Mouse (Mus musculus): ENCODE data around the gene Sh3bgrl3. TPM values are rescaled to one million over a fixed set of nuclear protein-coding genes. Genes with fewer than 3 reads are reported as not detected.
"Not testable (repeated sequence)": the region's sequence is repeated elsewhere in the genome, so short reads cannot be mapped to it uniquely, and the experiment has no call there.

The Sh3bgrl3 gene
- total RNA-seq (2018; cell fraction: chromatin; rRNA removed): 100 to 1,000 TPM in 1 of 26 experiments, 10 to 100 TPM in 25; 12.2 to 104 (median 43.8) TPM
- total RNA-seq (2018; cell fraction: cytosol; rRNA removed): 1,000 to 10,000 TPM in 13 of 26 experiments, 100 to 1,000 TPM in 13; 834 to 1,250 (median 980) TPM
- total RNA-seq (2018; cell fraction: nucleus; rRNA removed): 100 to 1,000 TPM in 20 of 26 experiments, 10 to 100 TPM in 6; 36.3 to 257 (median 152) TPM
- 849 to 1,117 TPM (median 993 TPM) in 3 replicates for polyA plus RNA-seq (2018)

DNA sequence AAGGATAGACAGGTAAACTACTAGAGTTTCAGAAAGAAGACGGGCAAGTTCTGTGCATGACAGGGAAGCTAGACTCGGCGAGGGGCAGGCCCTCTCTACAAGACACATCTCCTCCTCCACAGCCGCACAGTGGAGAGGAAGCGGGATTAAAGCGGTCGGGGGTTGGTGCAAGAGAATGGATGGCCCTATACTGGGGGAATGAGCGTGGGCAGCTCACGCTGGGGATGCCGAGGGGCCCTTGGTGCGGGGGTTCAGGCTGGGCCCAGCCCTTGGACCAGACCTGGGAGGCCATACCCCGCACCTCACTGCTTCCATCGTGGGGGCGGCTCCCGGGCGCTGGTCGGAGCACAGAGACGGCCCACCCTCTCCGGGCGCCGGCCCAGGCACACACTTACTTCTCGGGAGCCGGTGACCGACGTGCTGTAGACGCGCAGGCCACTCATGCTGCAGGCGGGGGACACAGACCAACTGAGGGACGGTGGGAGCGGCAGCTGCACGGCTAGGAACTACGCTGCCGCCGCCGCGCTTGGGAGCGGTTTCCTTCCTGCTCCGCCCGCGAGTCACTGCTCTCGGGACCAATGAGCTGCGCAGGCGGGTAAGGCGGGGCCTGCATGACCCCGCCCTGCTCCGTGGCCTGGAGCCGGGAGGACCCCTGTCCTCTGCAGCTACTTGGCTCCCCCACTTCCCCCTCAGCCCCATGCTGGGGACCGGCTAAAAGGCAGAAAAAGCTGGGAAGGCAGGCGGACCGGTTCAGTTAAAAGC, at the start of gene Sh3bgrl3:
Sh3bgrl3 (minus strand) TSS at position 569 of the 762 bp plus-strand sequence.
- no peaks in the 10 kb centered on the region for H3K36me3 ChIP-seq (ENCODE audit: inconsistent target)
- H3K4me3 ChIP-seq (ENCODE audit: inconsistent target): peak within 1 kb of the TSS; percentile 82
- peak within 1 kb of the TSS; percentile 93 for H3K27ac ChIP-seq
- under 1% methylated on average over 50 of the region's 50 CpGs for WGBS (ENCODE audit: missing documents)
- peaks cover 36% of the 10 kb centered on the region for H3K79me2 ChIP-seq (ENCODE audit: inconsistent target)

- peaks cover 41% of the 10 kb centered on the region for H3K79me2 ChIP-seq (ENCODE audit: inconsistent target)
- H3K4me3 ChIP-seq (ENCODE audit: inconsistent target): no peak overlapping the region
- H3K36me3 ChIP-seq (ENCODE audit: inconsistent target): no peaks in the 10 kb centered on the region
- no peak overlapping the region for H3K27ac ChIP-seq
- 95% methylated on average over 2 of the region's 3 CpGs for WGBS (ENCODE audit: missing documents)
These were observed 43.8 kb upstream of the Sh3bgrl3 start for GRCm38 (mm10) chr4:134172391-134172790.

- Histone ChIP-seq H3K27ac (no peak overlapping the region), H3K36me3 (ENCODE audit: inconsistent target) (no peaks in the 10 kb centered on the region), H3K4me3 (ENCODE audit: inconsistent target) (no peak overlapping the region), H3K79me2 (ENCODE audit: inconsistent target) (no peaks in the 10 kb centered on the region)
- WGBS (ENCODE audit: missing documents): 94% methylated on average over 3 of the region's 3 CpGs
These were observed 38.3 kb upstream of the Sh3bgrl3 start for GRCm38 (mm10) chr4:134166906-134167305.

DNA sequence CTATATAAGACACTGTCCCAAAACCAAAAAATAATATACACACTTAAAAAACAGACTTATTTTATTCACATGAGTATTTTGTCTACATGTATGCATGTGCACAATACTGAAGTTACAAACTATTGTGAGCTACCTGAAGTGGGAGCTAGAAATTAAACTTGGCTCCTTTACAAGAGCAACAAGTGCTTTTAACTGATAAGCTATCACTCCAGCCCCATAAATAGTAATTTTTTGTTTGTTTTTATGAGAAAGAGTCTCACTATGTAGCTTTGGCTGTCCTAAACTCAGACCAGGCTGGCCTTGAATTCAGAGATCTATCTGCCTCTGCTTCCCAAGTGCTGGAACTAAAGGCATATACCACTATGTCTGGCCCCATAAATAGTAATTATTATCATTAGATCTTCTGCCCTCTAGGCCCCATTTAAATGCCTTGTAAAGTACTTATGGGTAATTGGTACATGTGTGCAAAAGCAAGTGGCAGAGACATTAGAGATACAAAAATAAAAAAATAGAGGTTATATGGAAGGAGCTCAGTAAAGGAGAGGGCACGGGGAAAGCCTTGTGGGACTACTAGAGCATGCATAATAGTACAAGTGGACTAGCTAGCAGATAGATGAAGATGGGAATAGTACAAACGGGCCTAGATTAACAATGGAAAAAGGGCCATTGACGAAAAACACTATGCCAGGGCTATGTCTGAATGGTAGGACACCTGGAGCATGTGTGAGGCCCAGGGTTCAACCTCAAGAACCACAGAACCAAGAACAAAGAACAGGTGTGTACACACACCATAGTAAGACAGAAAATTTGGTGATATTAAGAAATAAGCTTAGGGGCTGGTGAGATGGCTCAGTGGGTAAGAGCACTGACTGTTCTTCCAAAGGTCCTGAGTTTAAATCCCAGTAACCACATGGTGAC, 37.2 kb upstream of the Sh3bgrl3 start:
- 78% methylated on average over 3 of the region's 3 CpGs for WGBS (ENCODE audit: missing documents)
- H3K27ac ChIP-seq: peak overlapping the region; percentile 65; the same call in 1 of the 2 replicates

DNA sequence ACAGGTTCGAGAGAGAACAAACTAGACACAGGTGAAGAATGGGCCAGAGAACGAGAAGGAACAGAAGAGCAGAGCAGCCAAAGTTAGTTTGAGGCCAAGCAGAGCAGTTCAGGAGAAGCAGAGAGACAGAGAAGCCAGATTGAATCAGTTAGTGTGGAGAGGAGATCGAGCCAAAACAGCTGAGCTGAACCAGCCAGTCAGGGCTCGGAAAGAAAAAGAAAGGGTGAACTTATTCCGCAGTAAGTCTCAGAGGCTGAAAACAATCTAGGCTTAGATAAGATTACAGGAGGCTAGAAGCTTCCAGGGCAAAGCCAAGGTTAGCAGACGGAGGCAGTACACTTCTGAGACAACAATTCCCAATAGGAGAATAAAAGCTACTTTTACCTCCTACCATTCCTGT, 36.4 kb upstream of the Sh3bgrl3 start:
- peak overlapping the region; percentile 65 for H3K27ac ChIP-seq
- H3K79me2 ChIP-seq (ENCODE audit: inconsistent target): no peaks in the 10 kb centered on the region
- 48% methylated on average over 6 of the region's 6 CpGs for WGBS (ENCODE audit: missing documents)
- H3K4me3 ChIP-seq (ENCODE audit: inconsistent target): no peak overlapping the region; the same call in 1 of the 2 replicates
- H3K36me3 ChIP-seq (ENCODE audit: inconsistent target): no peaks in the 10 kb centered on the region

More for the DNA sequence above, 37.2 kb upstream of the Sh3bgrl3 start:
- Histone ChIP-seq H3K79me2 (ENCODE audit: inconsistent target) (no peaks in the 10 kb centered on the region), H3K4me3 (ENCODE audit: inconsistent target) (no peak overlapping the region), H3K36me3 (ENCODE audit: inconsistent target) (no peaks in the 10 kb centered on the region)

DNA sequence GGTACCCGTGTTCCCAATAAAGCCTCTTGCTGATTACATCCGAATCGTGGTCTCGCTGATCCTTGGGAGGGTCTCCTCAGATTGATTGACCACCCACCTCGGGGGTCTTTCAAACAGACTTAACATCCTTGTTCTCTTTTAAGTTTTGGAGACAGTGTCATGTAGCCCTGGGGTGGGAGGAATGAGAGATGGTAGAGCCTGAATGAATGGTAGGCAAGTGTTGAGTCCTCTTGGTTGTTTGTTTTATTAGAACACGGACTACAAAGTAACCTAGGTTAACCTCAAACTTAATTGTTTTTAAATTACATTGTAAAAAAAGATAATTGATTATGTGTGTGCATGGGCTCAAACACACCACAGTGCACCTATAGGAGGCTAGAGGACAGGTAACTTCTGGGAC, 36.0 kb upstream of the Sh3bgrl3 start:
- 40% methylated on average over 2 of the region's 6 CpGs for WGBS (ENCODE audit: missing documents)
- Histone ChIP-seq H3K4me3 (ENCODE audit: inconsistent target) (peak overlapping the region; percentile 0; the same call in 1 of the 2 replicates), H3K79me2 (ENCODE audit: inconsistent target) (no peaks in the 10 kb centered on the region), H3K27ac (peak overlapping the region; percentile 65), H3K36me3 (ENCODE audit: inconsistent target) (no peaks in the 10 kb centered on the region)

DNA sequence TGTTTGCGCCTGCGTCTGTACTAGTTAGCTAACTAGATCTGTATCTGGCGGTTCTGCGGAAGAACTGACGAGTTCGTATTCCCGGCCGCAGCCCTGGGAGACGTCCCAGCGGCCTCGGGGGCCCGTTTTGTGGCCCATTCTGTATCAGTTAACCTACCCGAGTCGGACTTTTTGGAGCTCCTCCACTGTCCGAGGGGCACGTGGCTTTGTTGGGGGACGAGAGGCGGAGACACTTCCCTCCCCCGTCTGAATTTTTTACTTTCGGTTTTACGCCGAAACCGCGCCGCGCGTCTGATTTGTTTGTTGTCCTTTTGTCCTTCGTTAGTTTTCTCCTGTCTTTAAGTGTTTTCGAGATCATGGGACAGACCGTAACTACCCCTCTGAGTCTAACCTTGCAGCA, 31.5 kb upstream of the Sh3bgrl3 start:
- Histone ChIP-seq H3K4me3 (ENCODE audit: inconsistent target) (peak overlapping the region; percentile 40), H3K27ac (peak overlapping the region; percentile 73)
- H3K36me3 ChIP-seq (ENCODE audit: inconsistent target); H3K79me2 ChIP-seq (ENCODE audit: inconsistent target): not testable (repeated sequence)
- 28% methylated on average over 16 of the region's 30 CpGs for WGBS (ENCODE audit: missing documents)

DNA sequence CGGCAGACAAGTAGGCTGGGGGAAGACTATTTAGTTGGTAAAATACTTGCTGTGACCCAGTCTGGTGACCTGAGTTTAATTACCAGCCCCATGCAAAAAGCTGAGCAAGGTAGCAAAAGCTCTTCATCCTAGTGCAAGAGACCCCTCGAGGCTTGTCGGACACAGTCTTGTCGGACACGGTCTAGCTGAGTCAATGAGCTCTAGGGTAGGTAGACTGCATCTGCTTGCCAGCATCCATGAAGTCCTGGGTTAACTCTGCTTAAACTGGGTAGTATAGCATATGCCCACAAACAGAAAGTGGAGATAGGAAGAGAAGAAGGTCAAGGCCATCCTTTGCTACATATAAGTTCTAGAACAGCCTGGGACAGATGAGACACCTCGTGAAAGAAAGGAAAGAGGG, 30.2 kb upstream of the Sh3bgrl3 start:
- WGBS (ENCODE audit: missing documents): 75% methylated on average over 6 of the region's 6 CpGs
- Histone ChIP-seq H3K4me3 (ENCODE audit: inconsistent target) (no peak overlapping the region), H3K79me2 (ENCODE audit: inconsistent target) (no peaks in the 10 kb centered on the region), H3K27ac (peak overlapping the region; percentile 75), H3K36me3 (ENCODE audit: inconsistent target) (no peaks in the 10 kb centered on the region)

GRCm38 (mm10) chr4:134157558-134157957, 29.0 kb upstream of the Sh3bgrl3 start:
- H3K79me2 ChIP-seq (ENCODE audit: inconsistent target): no peaks in the 10 kb centered on the region
- H3K4me3 ChIP-seq (ENCODE audit: inconsistent target): no peak overlapping the region
- H3K36me3 ChIP-seq (ENCODE audit: inconsistent target): no peaks in the 10 kb centered on the region
- 94% methylated on average over 2 of the region's 2 CpGs for WGBS (ENCODE audit: missing documents)
- no peak overlapping the region for H3K27ac ChIP-seq

GRCm38 (mm10) chr4:134156744-134157143, 28.2 kb upstream of the Sh3bgrl3 start:
- WGBS (ENCODE audit: missing documents): 86% methylated on average over 8 of the region's 8 CpGs
- Histone ChIP-seq H3K27ac (no peak overlapping the region), H3K4me3 (ENCODE audit: inconsistent target) (no peak overlapping the region), H3K79me2 (ENCODE audit: inconsistent target) (no peaks in the 10 kb centered on the region), H3K36me3 (ENCODE audit: inconsistent target) (no peaks in the 10 kb centered on the region)

- H3K27ac ChIP-seq: no peak overlapping the region
- H3K4me3 ChIP-seq (ENCODE audit: inconsistent target): no peak overlapping the region
- WGBS (ENCODE audit: missing documents): 90% methylated on average over 10 of the region's 10 CpGs
- no peaks in the 10 kb centered on the region for H3K79me2 ChIP-seq (ENCODE audit: inconsistent target)
- no peaks in the 10 kb centered on the region for H3K36me3 ChIP-seq (ENCODE audit: inconsistent target)
These were observed 27.4 kb upstream of the Sh3bgrl3 start for GRCm38 (mm10) chr4:134155961-134156465.

- 96% methylated on average over 5 of the region's 6 CpGs for WGBS (ENCODE audit: missing documents)
- Histone ChIP-seq H3K27ac (no peak overlapping the region), H3K79me2 (ENCODE audit: inconsistent target) (no peaks in the 10 kb centered on the region), H3K36me3 (ENCODE audit: inconsistent target) (no peaks in the 10 kb centered on the region), H3K4me3 (ENCODE audit: inconsistent target) (no peak overlapping the region)
These were observed 26.9 kb upstream of the Sh3bgrl3 start for GRCm38 (mm10) chr4:134155531-134155930.

- Histone ChIP-seq H3K79me2 (ENCODE audit: inconsistent target) (no peaks in the 10 kb centered on the region), H3K27ac (no peak overlapping the region), H3K36me3 (ENCODE audit: inconsistent target) (no peaks in the 10 kb centered on the region), H3K4me3 (ENCODE audit: inconsistent target) (no peak overlapping the region)
- WGBS (ENCODE audit: missing documents): 93% methylated on average over 3 of the region's 3 CpGs
These were observed 25.8 kb upstream of the Sh3bgrl3 start for GRCm38 (mm10) chr4:134154354-134154753.

- no peak overlapping the region for H3K27ac ChIP-seq
- no peak overlapping the region for H3K4me3 ChIP-seq (ENCODE audit: inconsistent target)
- 0 out of 2 replicates have a peak, but pooled peaks cover under 1% of the 10 kb centered on the region for H3K36me3 ChIP-seq (ENCODE audit: inconsistent target)
- no peaks in the 10 kb centered on the region for H3K79me2 ChIP-seq (ENCODE audit: inconsistent target)
- 98% methylated on average over 3 of the region's 3 CpGs for whole genome bisulfite sequencing (ENCODE audit: missing documents)
These were observed 25.1 kb upstream of the Sh3bgrl3 start for GRCm38 (mm10) chr4:134153656-134154055.

All from macrophage (primary cell).